Mouse (Mus musculus): Measurements from ENCODE around the gene Arhgef2. TPM values are rescaled to one million over a fixed set of nuclear protein-coding genes. Genes with fewer than 3 reads are reported as not detected.

The Arhgef2 gene
- polyA plus RNA-seq, 1 experiment from 2014 or later = 210 TPM

- no peak overlapping the region for H3K4me2 ChIP-seq (ENCODE audit: low read length)
- H3K36me3 ChIP-seq (ENCODE audit: control insufficient read depth, insufficient read depth) = peaks cover 65% of the 10 kb centered on the region
- H3K4me1 ChIP-seq (replicated peaks; ENCODE audit: control insufficient read depth, insufficient read depth, low read length) = no peaks in the 10 kb centered on the region
- H3K4me3 ChIP-seq (replicated peaks; ENCODE audit: low read length) = no peak overlapping the region
- no peak overlapping the region for H3K9ac ChIP-seq (replicated peaks; ENCODE audit: low read depth, low read length)
- H3K27ac ChIP-seq (ENCODE audit: low read length) = no peak overlapping the region
- no peaks in the 10 kb centered on the region for H3K9me3 ChIP-seq (ENCODE audit: control insufficient read depth, low read length)
- H3K27me3 ChIP-seq (replicated peaks; ENCODE audit: control insufficient read depth, insufficient read depth, low read length) = no peaks in the 10 kb centered on the region
- ATAC-seq = no peak
Observed at GRCm38 (mm10) chr3:88695545-88695944, 89.8 kb downstream of the Arhgef2 start.

Other genes with a start within 250 kb of the Arhgef2 start
- 1.1 and 2.3 TPM in 2 replicates for gene Paqr6, start 241.4 kb upstream of the Arhgef2 start, polyA plus RNA-seq (2015; fragmentation: Nextera tagmentation; extraction: Ambion mirVana)
- not detected in 2 replicates for gene Bglap3, start 233.2 kb upstream of the Arhgef2 start, polyA plus RNA-seq (2015; fragmentation: Nextera tagmentation; extraction: Ambion mirVana)
- 2.2 TPM in 1 of 2 replicates, not detected in the other for gene Bglap2, start 227.3 kb upstream of the Arhgef2 start, polyA plus RNA-seq (2015; fragmentation: Nextera tagmentation; extraction: Ambion mirVana)
- gene Bglap, start 221.5 kb upstream of the Arhgef2 start, polyA plus RNA-seq (2015; fragmentation: Nextera tagmentation; extraction: Ambion mirVana) = 1.1 TPM in 1 of 2 replicates, not detected in the other
- gene Pmf1, start 195.6 kb upstream of the Arhgef2 start, polyA plus RNA-seq (2015; fragmentation: Nextera tagmentation; extraction: Ambion mirVana) = 45.1 and 45.5 TPM in 2 replicates
- 36.2 and 37.1 TPM in 2 replicates for gene Slc25a44, start 180.8 kb upstream of the Arhgef2 start, polyA plus RNA-seq (2015; fragmentation: Nextera tagmentation; extraction: Ambion mirVana)
- 16.5 and 25.8 TPM in 2 replicates for gene Sema4a, start 144.8 kb upstream of the Arhgef2 start, polyA plus RNA-seq (2015; fragmentation: Nextera tagmentation; extraction: Ambion mirVana)
- 26.9 and 30.9 TPM in 2 replicates for gene Lmna, start 96.0 kb upstream of the Arhgef2 start, polyA plus RNA-seq (2015; fragmentation: Nextera tagmentation; extraction: Ambion mirVana)
- gene Mex3a, start 73.6 kb upstream of the Arhgef2 start, polyA plus RNA-seq (2015; fragmentation: Nextera tagmentation; extraction: Ambion mirVana) = 46.1 and 47.8 TPM in 2 replicates
- not detected in 2 replicates for gene Rab25, start 57.7 kb upstream of the Arhgef2 start, polyA plus RNA-seq (2015; fragmentation: Nextera tagmentation; extraction: Ambion mirVana)
- 149 and 193 TPM in 2 replicates for gene Lamtor2, start 52.9 kb upstream of the Arhgef2 start, polyA plus RNA-seq (2015; fragmentation: Nextera tagmentation; extraction: Ambion mirVana)
- gene Ubqln4, start 52.2 kb upstream of the Arhgef2 start, polyA plus RNA-seq (2015; fragmentation: Nextera tagmentation; extraction: Ambion mirVana) = 43.5 and 46.0 TPM in 2 replicates
- 132 and 140 TPM in 2 replicates for gene Ssr2, start 30.1 kb upstream of the Arhgef2 start, polyA plus RNA-seq (2015; fragmentation: Nextera tagmentation; extraction: Ambion mirVana)
- not detected in 2 replicates for gene Rxfp4, start 47.2 kb downstream of the Arhgef2 start, polyA plus RNA-seq (2015; fragmentation: Nextera tagmentation; extraction: Ambion mirVana)
- 107 and 109 TPM in 2 replicates for gene Khdc4, start 79.8 kb downstream of the Arhgef2 start, polyA plus RNA-seq (2015; fragmentation: Nextera tagmentation; extraction: Ambion mirVana)
- gene Rit1, start 110.9 kb downstream of the Arhgef2 start, polyA plus RNA-seq (2015; fragmentation: Nextera tagmentation; extraction: Ambion mirVana) = 43.2 and 52.6 TPM in 2 replicates
- gene Syt11, start 169.2 kb downstream of the Arhgef2 start, polyA plus RNA-seq (2015; fragmentation: Nextera tagmentation; extraction: Ambion mirVana) = 231 and 248 TPM in 2 replicates
- gene Gon4l, start 229.3 kb downstream of the Arhgef2 start, polyA plus RNA-seq (2015; fragmentation: Nextera tagmentation; extraction: Ambion mirVana) = 13.6 and 17.3 TPM in 2 replicates